Mouse (Mus musculus): ENCODE results near the gene Dcakd. TPM values are rescaled to one million over a fixed set of nuclear protein-coding genes. Genes with fewer than 3 reads are reported as not detected.

Dcakd gene
- polyA plus RNA-seq (2014; fragmentation: Nextera tagmentation; extraction: Ambion mirVana) = 161 and 166 TPM in 2 replicates

GRCm38 (mm10) chr11:103028176-103028891, at the start of gene Dcakd, which contains the start of gene Nmt1:
Dcakd (minus strand) TSS chr11:103028333.
Nmt1 (plus strand) TSS chr11:103028190.
- ATAC-seq (ENCODE audit: low FRiP score) (peak; percentile 99), DNase-seq (ENCODE audit: low spot score) (peak; percentile 98)
- Histone ChIP-seq H3K4me2 (replicated peaks) (peak within 1 kb of the TSS; percentile 59), H3K36me3 (replicated peaks; ENCODE audit: control insufficient read depth, insufficient read depth) (peaks cover 10% of the 10 kb centered on the region), H3K4me3 (replicated peaks; ENCODE audit: low read length) (peak within 1 kb of the TSS; percentile 50), H3K27ac (peak within 1 kb of the TSS; percentile 47), H3K4me1 (replicated peaks; ENCODE audit: control insufficient read depth, insufficient read depth, low read length) (peaks cover 16% of the 10 kb centered on the region), H3K9me3 (ENCODE audit: control insufficient read depth, low read length) (no peaks in the 10 kb centered on the region), H3K27me3 (ENCODE audit: control insufficient read depth, insufficient read depth, low read length) (no peaks in the 10 kb centered on the region), H3K9ac (peak within 1 kb of the TSS; percentile 57)
- under 1% methylated on average over 36 of the region's 36 CpGs for WGBS

- 84% methylated on average over 8 of the region's 8 CpGs for WGBS
- ATAC-seq (ENCODE audit: low FRiP score) = no peak
Measured at GRCm38 (mm10) chr11:103076581-103076980, 48.4 kb upstream of the Dcakd start.

GRCm38 (mm10) chr11:103076010-103076409, 47.9 kb upstream of the Dcakd start:
- Histone ChIP-seq H3K27ac (no peak overlapping the region), H3K4me2 (replicated peaks) (no peak overlapping the region), H3K4me3 (replicated peaks; ENCODE audit: low read length) (no peak overlapping the region), H3K9ac (no peak overlapping the region), H3K4me1 (replicated peaks; ENCODE audit: control insufficient read depth, insufficient read depth, low read length) (peaks cover 6% of the 10 kb centered on the region), H3K9me3 (ENCODE audit: control insufficient read depth, low read length) (no peaks in the 10 kb centered on the region), H3K27me3 (ENCODE audit: control insufficient read depth, insufficient read depth, low read length) (peaks cover 21% of the 10 kb centered on the region), H3K36me3 (replicated peaks; ENCODE audit: control insufficient read depth, insufficient read depth) (no peaks in the 10 kb centered on the region)
- 93% methylated on average over 7 of the region's 7 CpGs for WGBS
- no peak for ATAC-seq (ENCODE audit: low FRiP score)
- no peak for DNase-seq (ENCODE audit: low spot score)

More at GRCm38 (mm10) chr11:103076581-103076980, 48.4 kb upstream of the Dcakd start:
- no peak overlapping the region for H3K4me3 ChIP-seq (replicated peaks; ENCODE audit: low read length)
- H3K4me1 ChIP-seq (replicated peaks; ENCODE audit: control insufficient read depth, insufficient read depth, low read length) = peaks cover 6% of the 10 kb centered on the region
- H3K27me3 ChIP-seq (ENCODE audit: control insufficient read depth, insufficient read depth, low read length) = peaks cover 27% of the 10 kb centered on the region
- no peak overlapping the region for H3K9ac ChIP-seq
- no peak overlapping the region for H3K4me2 ChIP-seq (replicated peaks)
- H3K9me3 ChIP-seq (ENCODE audit: control insufficient read depth, low read length) = no peaks in the 10 kb centered on the region
- DNase-seq (ENCODE audit: low spot score) = no peak
- no peak overlapping the region for H3K27ac ChIP-seq
- no peaks in the 10 kb centered on the region for H3K36me3 ChIP-seq (replicated peaks; ENCODE audit: control insufficient read depth, insufficient read depth)

GRCm38 (mm10) chr11:103074796-103075323, 46.7 kb upstream of the Dcakd start:
- H3K4me1 ChIP-seq (replicated peaks; ENCODE audit: control insufficient read depth, insufficient read depth, low read length) = no peaks in the 10 kb centered on the region
- no peak overlapping the region for H3K27ac ChIP-seq
- H3K4me2 ChIP-seq (replicated peaks) = no peak overlapping the region
- peaks cover 9% of the 10 kb centered on the region; the same call in 1 of the 2 replicates for H3K36me3 ChIP-seq (replicated peaks; ENCODE audit: control insufficient read depth, insufficient read depth)
- 26% methylated on average over 10 of the region's 10 CpGs for WGBS
- H3K4me3 ChIP-seq (replicated peaks; ENCODE audit: low read length) = no peak overlapping the region
- ATAC-seq (ENCODE audit: low FRiP score) = no peak
- H3K27me3 ChIP-seq (ENCODE audit: control insufficient read depth, insufficient read depth, low read length) = peaks cover 10% of the 10 kb centered on the region
- no peak overlapping the region for H3K9ac ChIP-seq
- no peaks in the 10 kb centered on the region for H3K9me3 ChIP-seq (ENCODE audit: control insufficient read depth, low read length)
- no peak for DNase-seq (ENCODE audit: low spot score)

- peaks cover 3% of the 10 kb centered on the region; the same call in 1 of the 2 replicates for H3K27me3 ChIP-seq (ENCODE audit: control insufficient read depth, insufficient read depth, low read length)
- no peak overlapping the region for H3K4me2 ChIP-seq (replicated peaks)
- DNase-seq (ENCODE audit: low spot score) (no peak), ATAC-seq (ENCODE audit: low FRiP score) (no peak)
- H3K4me1 ChIP-seq (replicated peaks; ENCODE audit: control insufficient read depth, insufficient read depth, low read length) = no peaks in the 10 kb centered on the region
- 62% methylated on average over 10 of the region's 10 CpGs for WGBS
- no peak overlapping the region for H3K4me3 ChIP-seq (replicated peaks; ENCODE audit: low read length)
- H3K9ac ChIP-seq = no peak overlapping the region
- peaks cover 15% of the 10 kb centered on the region for H3K36me3 ChIP-seq (replicated peaks; ENCODE audit: control insufficient read depth, insufficient read depth)
- no peaks in the 10 kb centered on the region for H3K9me3 ChIP-seq (ENCODE audit: control insufficient read depth, low read length)
- no peak overlapping the region for H3K27ac ChIP-seq
Measured at GRCm38 (mm10) chr11:103074121-103074650, 46.1 kb upstream of the Dcakd start.

- ATAC-seq (ENCODE audit: low FRiP score) (no peak), DNase-seq (ENCODE audit: low spot score) (no peak)
- peaks cover 20% of the 10 kb centered on the region for H3K36me3 ChIP-seq (replicated peaks; ENCODE audit: control insufficient read depth, insufficient read depth)
Measured at GRCm38 (mm10) chr11:103073671-103074070, 45.5 kb upstream of the Dcakd start.

GRCm38 (mm10) chr11:103070322-103070880, 42.3 kb upstream of the Dcakd start:
- no peak overlapping the region for H3K4me2 ChIP-seq (replicated peaks)
- WGBS = 90% methylated on average over 10 of the region's 10 CpGs
- no peaks in the 10 kb centered on the region for H3K27me3 ChIP-seq (ENCODE audit: control insufficient read depth, insufficient read depth, low read length)
- H3K9me3 ChIP-seq (ENCODE audit: control insufficient read depth, low read length) = no peaks in the 10 kb centered on the region
- H3K4me1 ChIP-seq (replicated peaks; ENCODE audit: control insufficient read depth, insufficient read depth, low read length) = no peaks in the 10 kb centered on the region
- H3K36me3 ChIP-seq (replicated peaks; ENCODE audit: control insufficient read depth, insufficient read depth) = peaks cover 53% of the 10 kb centered on the region
- no peak overlapping the region for H3K27ac ChIP-seq
- no peak overlapping the region for H3K9ac ChIP-seq
- no peak overlapping the region for H3K4me3 ChIP-seq (replicated peaks; ENCODE audit: low read length)
- ATAC-seq (ENCODE audit: low FRiP score) (no peak), DNase-seq (ENCODE audit: low spot score) (no peak)

More at GRCm38 (mm10) chr11:103073671-103074070, 45.5 kb upstream of the Dcakd start:
- H3K9ac ChIP-seq = no peak overlapping the region
- no peaks in the 10 kb centered on the region for H3K27me3 ChIP-seq (ENCODE audit: control insufficient read depth, insufficient read depth, low read length)
- no peak overlapping the region for H3K4me2 ChIP-seq (replicated peaks)
- H3K9me3 ChIP-seq (ENCODE audit: control insufficient read depth, low read length) = no peaks in the 10 kb centered on the region
- H3K27ac ChIP-seq = no peak overlapping the region
- WGBS = 85% methylated on average over 7 of the region's 7 CpGs
- no peaks in the 10 kb centered on the region for H3K4me1 ChIP-seq (replicated peaks; ENCODE audit: control insufficient read depth, insufficient read depth, low read length)
- no peak overlapping the region for H3K4me3 ChIP-seq (replicated peaks; ENCODE audit: low read length)

GRCm38 (mm10) chr11:103069731-103070130, 41.6 kb upstream of the Dcakd start:
- WGBS = 100% methylated on average over 2 of the region's 2 CpGs

GRCm38 (mm10) chr11:103068884-103069283, 40.8 kb upstream of the Dcakd start:
- 92% methylated on average over 11 of the region's 11 CpGs for WGBS
- Histone ChIP-seq H3K4me2 (replicated peaks) (no peak overlapping the region), H3K9ac (no peak overlapping the region), H3K4me3 (replicated peaks; ENCODE audit: low read length) (no peak overlapping the region), H3K27ac (no peak overlapping the region), H3K4me1 (replicated peaks; ENCODE audit: control insufficient read depth, insufficient read depth, low read length) (no peaks in the 10 kb centered on the region), H3K9me3 (ENCODE audit: control insufficient read depth, low read length) (no peaks in the 10 kb centered on the region), H3K27me3 (ENCODE audit: control insufficient read depth, insufficient read depth, low read length) (no peaks in the 10 kb centered on the region), H3K36me3 (replicated peaks; ENCODE audit: control insufficient read depth, insufficient read depth) (peaks cover 66% of the 10 kb centered on the region)
- ATAC-seq (ENCODE audit: low FRiP score) = no peak
- DNase-seq (ENCODE audit: low spot score) = no peak

More at GRCm38 (mm10) chr11:103069731-103070130, 41.6 kb upstream of the Dcakd start:
- no peak for ATAC-seq (ENCODE audit: low FRiP score)
- H3K9me3 ChIP-seq (ENCODE audit: control insufficient read depth, low read length) = no peaks in the 10 kb centered on the region
- no peak overlapping the region for H3K9ac ChIP-seq
- no peak for DNase-seq (ENCODE audit: low spot score)
- peaks cover 58% of the 10 kb centered on the region for H3K36me3 ChIP-seq (replicated peaks; ENCODE audit: control insufficient read depth, insufficient read depth)
- H3K27ac ChIP-seq = no peak overlapping the region
- no peaks in the 10 kb centered on the region for H3K27me3 ChIP-seq (ENCODE audit: control insufficient read depth, insufficient read depth, low read length)
- H3K4me1 ChIP-seq (replicated peaks; ENCODE audit: control insufficient read depth, insufficient read depth, low read length) = no peaks in the 10 kb centered on the region
- H3K4me3 ChIP-seq (replicated peaks; ENCODE audit: low read length) = no peak overlapping the region
- H3K4me2 ChIP-seq (replicated peaks) = no peak overlapping the region

All from hindbrain, embryonic 14.5 days (tissue).